Mouse (Mus musculus): ENCODE data around the gene Rnf185. TPM values are rescaled to one million over a fixed set of nuclear protein-coding genes. Genes with fewer than 3 reads are reported as not detected.

Rnf185 gene
- total RNA-seq, 2 experiments from 2014 or later: 26.6 to 29.1 TPM

- Histone ChIP-seq H3K27ac (peak overlapping the region; percentile 71), H3K4me3 (no peak overlapping the region; the same call in 1 of the 2 replicates)
- no peak for TF ChIP-seq CTCF (conservative IDR thresholded peaks at IDR 0.05)
- DNase-seq (ENCODE audit: low spot score in 2 of 2): no peak
These were observed 47.7 kb downstream of the Rnf185 start for GRCm38 (mm10) chr11:3404287-3405047.

- H3K4me3 ChIP-seq: no peak overlapping the region
- TF ChIP-seq CTCF (conservative IDR thresholded peaks at IDR 0.05): no peak
- H3K27ac ChIP-seq: no peak overlapping the region; the same call in 1 of the 2 replicates
- no peak for DNase-seq (ENCODE audit: low spot score in 2 of 2)
These were observed 49.1 kb downstream of the Rnf185 start for GRCm38 (mm10) chr11:3403024-3403423.

GRCm38 (mm10) chr11:3398318-3398717 is 53.8 kb downstream of the Rnf185 start:
- Histone ChIP-seq H3K4me3 (no peak overlapping the region), H3K27ac (peak overlapping the region; percentile 21; the same call in 1 of the 2 replicates)
- no peak for DNase-seq (ENCODE audit: low spot score in 2 of 2)
- TF ChIP-seq CTCF (conservative IDR thresholded peaks at IDR 0.05): no peak

- H3K27ac ChIP-seq: peak overlapping the region; percentile 89
- H3K4me3 ChIP-seq: no peak overlapping the region
- peak; percentile 39 to 46 for DNase-seq (ENCODE audit: low spot score in 2 of 2)
- no peak for TF ChIP-seq CTCF (conservative IDR thresholded peaks at IDR 0.05)
These were observed 55.6 kb downstream of the Rnf185 start for GRCm38 (mm10) chr11:3396562-3396961.

GRCm38 (mm10) chr11:3396091-3396490 is 56.1 kb downstream of the Rnf185 start:
- peak overlapping the region; percentile 89 for H3K27ac ChIP-seq
- DNase-seq (ENCODE audit: low spot score in 2 of 2): no peak
- no peak overlapping the region for H3K4me3 ChIP-seq
- no peak for TF ChIP-seq CTCF (conservative IDR thresholded peaks at IDR 0.05)

GRCm38 (mm10) chr11:3394520-3394919 is 57.6 kb downstream of the Rnf185 start:
- Histone ChIP-seq H3K27ac (peak overlapping the region; percentile 89), H3K4me3 (no peak overlapping the region)
- TF ChIP-seq CTCF (conservative IDR thresholded peaks at IDR 0.05): no peak
- no peak for DNase-seq (ENCODE audit: low spot score in 2 of 2)

- DNase-seq (ENCODE audit: low spot score in 2 of 2): no peak
- TF ChIP-seq CTCF (conservative IDR thresholded peaks at IDR 0.05): no peak
- peak overlapping the region; percentile 53 for H3K27ac ChIP-seq
- H3K4me3 ChIP-seq: no peak overlapping the region
These were observed 59.6 kb downstream of the Rnf185 start for GRCm38 (mm10) chr11:3392526-3392925.

- no peak for TF ChIP-seq CTCF (conservative IDR thresholded peaks at IDR 0.05)
- Histone ChIP-seq H3K27ac (no peak overlapping the region), H3K4me3 (no peak overlapping the region)
- DNase-seq (ENCODE audit: low spot score in 2 of 2): no peak
These were observed 61.4 kb downstream of the Rnf185 start for GRCm38 (mm10) chr11:3390789-3391188.

GRCm38 (mm10) chr11:3389996-3390395 is 62.2 kb downstream of the Rnf185 start:
- DNase-seq (ENCODE audit: low spot score in 2 of 2): no peak
- TF ChIP-seq CTCF (conservative IDR thresholded peaks at IDR 0.05): no peak
- peak overlapping the region; percentile 32; the same call in 1 of the 2 replicates for H3K27ac ChIP-seq

GRCm38 (mm10) chr11:3387482-3388196 is 64.5 kb downstream of the Rnf185 start:
- no peak for TF ChIP-seq CTCF (conservative IDR thresholded peaks at IDR 0.05)
- no peak overlapping the region for H3K4me3 ChIP-seq
- DNase-seq (ENCODE audit: low spot score in 2 of 2): no peak
- peak overlapping the region; percentile 36; the same call in 1 of the 2 replicates for H3K27ac ChIP-seq

More at GRCm38 (mm10) chr11:3389996-3390395, 62.2 kb downstream of the Rnf185 start:
- H3K4me3 ChIP-seq: no peak overlapping the region

GRCm38 (mm10) chr11:3386941-3387368 is 65.2 kb downstream of the Rnf185 start:
- peak overlapping the region; percentile 36; the same call in 1 of the 2 replicates for H3K27ac ChIP-seq
- peak; percentile 99 for TF ChIP-seq CTCF (conservative IDR thresholded peaks at IDR 0.05)
- H3K4me3 ChIP-seq: no peak overlapping the region
- peak; percentile 85 to 94 for DNase-seq (ENCODE audit: low spot score in 2 of 2)

GRCm38 (mm10) chr11:3382602-3383594 is 69.3 kb downstream of the Rnf185 start:
- peak overlapping the region; percentile 72 for H3K27ac ChIP-seq
- peak; percentile 55 for TF ChIP-seq CTCF (conservative IDR thresholded peaks at IDR 0.05)

More at GRCm38 (mm10) chr11:3382602-3383594, 69.3 kb downstream of the Rnf185 start:
- H3K4me3 ChIP-seq: no peak overlapping the region
- DNase-seq (ENCODE audit: low spot score in 2 of 2): no peak

Data from layer of hippocampus, adult 2 months (tissue).